Mouse (Mus musculus): ENCODE measurements around the gene Etl4. TPM values are rescaled to one million over a fixed set of nuclear protein-coding genes. Genes with fewer than 3 reads are reported as not detected.
"Not testable (repeated sequence)": the region's sequence is repeated elsewhere in the genome, so short reads cannot be mapped to it uniquely, and the experiment has no call there.

The Etl4 gene
- total and polyA plus RNA-seq, 3 experiments, result 29.8 to 40.3 (median 36.0) TPM

DNA sequence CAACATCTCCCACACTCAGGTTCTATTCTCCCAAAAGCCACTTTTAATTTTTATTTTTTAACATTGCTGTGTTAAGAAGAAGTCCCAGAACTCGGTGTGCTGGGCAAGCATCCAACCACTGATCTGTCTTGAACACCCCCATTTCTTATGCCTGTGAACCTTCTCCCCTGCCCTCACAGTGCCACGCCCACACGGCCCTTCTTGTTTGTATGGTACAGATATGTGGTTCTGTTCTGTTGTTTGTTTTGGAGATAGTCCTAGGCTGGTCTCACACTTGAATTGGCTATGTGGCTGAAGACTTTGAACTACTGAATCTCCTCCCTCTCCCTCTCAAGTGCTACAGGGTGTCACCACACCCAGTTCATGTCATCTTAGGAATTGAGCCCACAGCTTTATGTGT lies 748.3 kb downstream of the Etl4 start:
- H3K9ac ChIP-seq (ENCODE audit: low read depth, low read length), result no peak overlapping the region
- no peaks in the 10 kb centered on the region for H3K36me3 ChIP-seq (ENCODE audit: control insufficient read depth, insufficient read depth, low read length)
- H3K79me2 ChIP-seq (replicated peaks; ENCODE audit: control insufficient read depth, insufficient read depth, low read length), result no peaks in the 10 kb centered on the region; the same call in 1 of the 2 replicates
- H3K4me1 ChIP-seq (ENCODE audit: control insufficient read depth, insufficient read depth, low read length), result peaks cover 2% of the 10 kb centered on the region; the same call in 1 of the 2 replicates
- no peaks in the 10 kb centered on the region for H3K27me3 ChIP-seq (ENCODE audit: control insufficient read depth, insufficient read depth, low read length)
- TF ChIP-seq EP300 (IDR thresholded peaks at IDR 0.05; ENCODE audit: insufficient read depth, low read depth, low read length), result no peak
- no peak for TF ChIP-seq CTCF (IDR thresholded peaks at IDR 0.05)
- no peak for TF ChIP-seq POLR2A (IDR thresholded peaks at IDR 0.05; ENCODE audit: insufficient read depth, low read depth, low read length)
- no peak for DNase-seq
- 52% methylated on average over 3 of the region's 3 CpGs for WGBS
- no peak overlapping the region for H3K4me3 ChIP-seq
- no peak overlapping the region for H3K27ac ChIP-seq
- intact Hi-C loops (cut with DNase I), result no loop called here

DNA sequence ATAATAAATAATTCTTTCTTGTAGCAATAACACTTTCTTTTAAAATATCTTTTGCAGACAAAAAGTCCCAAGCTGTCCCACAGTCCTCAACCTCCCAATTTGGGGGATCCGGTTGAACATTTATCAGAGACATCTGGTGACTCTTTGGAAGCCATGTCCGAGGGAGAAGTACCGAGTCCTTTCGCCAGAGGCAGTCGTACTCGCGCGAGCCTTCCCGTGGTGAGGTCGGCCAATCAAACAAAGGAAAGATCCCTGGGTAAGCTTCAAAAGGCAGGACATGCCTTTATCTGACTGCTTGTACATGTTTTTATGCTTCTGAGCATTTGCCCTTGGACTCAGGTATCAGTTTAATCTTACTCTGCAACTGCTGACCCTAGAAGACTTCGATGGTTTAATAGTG lies 752.3 kb downstream of the Etl4 start:
- Histone ChIP-seq H3K4me3 (no peak overlapping the region), H3K79me2 (replicated peaks; ENCODE audit: control insufficient read depth, insufficient read depth, low read length) (no peaks in the 10 kb centered on the region; the same call in 1 of the 2 replicates), H3K36me3 (ENCODE audit: control insufficient read depth, insufficient read depth, low read length) (peaks cover 2% of the 10 kb centered on the region; the same call in 1 of the 2 replicates), H3K27ac (no peak overlapping the region), H3K9ac (ENCODE audit: low read depth, low read length) (no peak overlapping the region), H3K4me1 (ENCODE audit: control insufficient read depth, insufficient read depth, low read length) (peaks cover 3% of the 10 kb centered on the region), H3K27me3 (ENCODE audit: control insufficient read depth, insufficient read depth, low read length) (no peaks in the 10 kb centered on the region)
- no peak for TF ChIP-seq EP300 (IDR thresholded peaks at IDR 0.05; ENCODE audit: insufficient read depth, low read depth, low read length)
- no peak for TF ChIP-seq POLR2A (IDR thresholded peaks at IDR 0.05; ENCODE audit: insufficient read depth, low read depth, low read length)
- no peak for TF ChIP-seq CTCF (IDR thresholded peaks at IDR 0.05)
- intact Hi-C loops (cut with DNase I), result no loop called here
- DNase-seq, result no peak
- 96% methylated on average over 11 of the region's 11 CpGs for WGBS

DNA sequence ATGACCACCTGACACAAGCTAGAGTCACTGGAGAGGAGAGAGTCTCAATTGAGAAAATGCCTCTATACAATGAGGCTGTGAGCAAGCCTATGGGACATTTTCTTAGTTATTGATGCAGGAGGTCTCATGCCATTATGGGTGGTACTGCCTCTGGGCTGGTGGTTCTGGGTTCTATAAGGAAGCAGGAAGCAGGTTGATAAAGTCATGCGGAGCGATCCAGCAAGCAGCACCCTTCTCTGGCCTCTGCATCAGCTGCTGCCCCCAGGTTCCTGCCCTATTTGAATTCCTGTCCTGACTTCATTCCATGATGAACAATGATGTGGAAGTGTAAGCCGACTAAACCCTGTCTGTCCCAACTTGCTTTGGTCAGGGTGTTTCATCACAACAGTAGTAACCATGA lies 753.1 kb downstream of the Etl4 start:
- Histone ChIP-seq H3K36me3 (ENCODE audit: control insufficient read depth, insufficient read depth, low read length) (peaks cover 2% of the 10 kb centered on the region; the same call in 1 of the 2 replicates), H3K4me1 (ENCODE audit: control insufficient read depth, insufficient read depth, low read length) (peaks cover 3% of the 10 kb centered on the region), H3K79me2 (replicated peaks; ENCODE audit: control insufficient read depth, insufficient read depth, low read length) (no peaks in the 10 kb centered on the region; the same call in 1 of the 2 replicates), H3K4me3 (no peak overlapping the region), H3K27ac (no peak overlapping the region), H3K27me3 (ENCODE audit: control insufficient read depth, insufficient read depth, low read length) (no peaks in the 10 kb centered on the region), H3K9ac (ENCODE audit: low read depth, low read length) (no peak overlapping the region)
- TF ChIP-seq CTCF (IDR thresholded peaks at IDR 0.05), result no peak
- TF ChIP-seq EP300 (IDR thresholded peaks at IDR 0.05; ENCODE audit: insufficient read depth, low read depth, low read length), result no peak
- no peak for TF ChIP-seq POLR2A (IDR thresholded peaks at IDR 0.05; ENCODE audit: insufficient read depth, low read depth, low read length)
- intact Hi-C loops (cut with DNase I), result no loop called here
- WGBS, result 61% methylated on average over 3 of the region's 3 CpGs
- no peak for DNase-seq

DNA sequence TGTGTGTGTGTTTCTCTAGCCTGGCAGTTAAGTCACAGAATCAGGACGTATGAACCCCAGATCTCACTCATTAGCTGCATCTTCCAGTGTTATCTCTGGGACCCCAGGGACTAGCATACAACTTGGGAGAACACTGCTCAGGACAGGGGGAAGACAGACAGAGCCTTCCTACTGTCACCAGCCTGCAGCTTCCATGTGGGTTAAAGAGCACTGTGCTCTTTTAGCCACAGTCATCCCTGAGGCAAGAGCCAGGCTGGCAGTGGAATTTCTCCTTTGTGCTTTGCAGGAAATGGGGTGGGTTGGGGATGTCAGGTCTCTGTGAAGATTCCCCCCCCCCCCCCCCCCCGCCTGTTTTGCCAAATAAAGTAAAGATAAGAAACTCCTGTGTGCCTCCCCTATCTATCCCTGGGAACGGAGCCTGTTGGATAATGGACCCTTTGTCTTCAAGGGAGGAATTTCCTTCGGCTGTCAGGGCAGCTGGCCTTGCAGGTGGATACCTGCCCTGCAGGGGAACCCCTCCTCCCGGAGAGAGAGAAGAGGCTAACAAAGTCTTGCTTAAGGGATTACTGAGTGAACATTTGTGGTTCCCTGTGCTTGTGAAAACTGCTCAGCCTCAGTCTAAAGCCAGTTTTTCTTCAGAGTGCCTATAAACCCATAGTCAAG lies 755.9 kb downstream of the Etl4 start:
- TF ChIP-seq POLR2A (IDR thresholded peaks at IDR 0.05; ENCODE audit: insufficient read depth, low read depth, low read length) (no peak), CTCF (IDR thresholded peaks at IDR 0.05) (no peak), EP300 (IDR thresholded peaks at IDR 0.05; ENCODE audit: insufficient read depth, low read depth, low read length) (no peak)
- Histone ChIP-seq H3K9ac (ENCODE audit: low read depth, low read length) (no peak overlapping the region), H3K27ac (no peak overlapping the region), H3K79me2 (replicated peaks; ENCODE audit: control insufficient read depth, insufficient read depth, low read length) (no peaks in the 10 kb centered on the region), H3K4me3 (no peak overlapping the region), H3K36me3 (ENCODE audit: control insufficient read depth, insufficient read depth, low read length) (peaks cover 2% of the 10 kb centered on the region; the same call in 1 of the 2 replicates), H3K4me1 (ENCODE audit: control insufficient read depth, insufficient read depth, low read length) (peaks cover 2% of the 10 kb centered on the region), H3K27me3 (ENCODE audit: control insufficient read depth, insufficient read depth, low read length) (no peaks in the 10 kb centered on the region)
- 34% methylated on average over 5 of the region's 5 CpGs for WGBS
- DNase-seq, result no peak
- intact Hi-C loops (cut with DNase I), result loop anchor here (5.0 kb wide), 1 partner anchor 138 kb away; no protein-coding TSS in a partner anchor

DNA sequence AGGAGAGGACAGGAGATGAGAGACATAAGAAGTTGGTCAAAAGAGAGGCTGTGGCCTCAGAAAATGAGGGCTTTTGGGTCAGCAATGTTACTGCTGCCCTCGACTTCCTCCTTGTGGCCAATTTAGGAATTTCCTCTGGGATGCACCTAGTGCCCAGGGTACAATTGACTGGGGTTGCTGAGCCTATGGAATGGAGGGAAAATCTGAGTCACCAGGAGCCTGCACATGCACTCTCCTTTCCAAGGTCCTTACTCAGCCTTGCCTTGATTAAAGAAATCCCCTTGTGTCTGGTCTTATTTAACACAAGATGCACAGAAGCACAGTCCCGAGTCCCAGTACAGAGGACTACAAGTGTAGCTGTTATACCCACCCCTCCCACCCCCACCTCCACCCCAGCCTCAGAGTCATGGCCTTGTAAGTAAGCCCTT lies 756.5 kb downstream of the Etl4 start:
- no peaks in the 10 kb centered on the region for H3K27me3 ChIP-seq (ENCODE audit: control insufficient read depth, insufficient read depth, low read length)
- peaks cover 2% of the 10 kb centered on the region; the same call in 1 of the 2 replicates for H3K36me3 ChIP-seq (ENCODE audit: control insufficient read depth, insufficient read depth, low read length)
- no peak overlapping the region for H3K4me3 ChIP-seq
- WGBS, result 45% methylated on average over 2 of the region's 2 CpGs
- peak; percentile 11 to 32 for DNase-seq
- TF ChIP-seq CTCF (IDR thresholded peaks at IDR 0.05) (peak; percentile 85), POLR2A (IDR thresholded peaks at IDR 0.05; ENCODE audit: insufficient read depth, low read depth, low read length) (no peak)
- no peak overlapping the region for H3K27ac ChIP-seq
- H3K9ac ChIP-seq (ENCODE audit: low read depth, low read length), result no peak overlapping the region
- peaks cover 2% of the 10 kb centered on the region for H3K4me1 ChIP-seq (ENCODE audit: control insufficient read depth, insufficient read depth, low read length)
- intact Hi-C loops (cut with DNase I), result loop anchor here (5.0 kb wide), 1 partner anchor 139 kb away; no protein-coding TSS in a partner anchor
- no peaks in the 10 kb centered on the region for H3K79me2 ChIP-seq (replicated peaks; ENCODE audit: control insufficient read depth, insufficient read depth, low read length)

DNA sequence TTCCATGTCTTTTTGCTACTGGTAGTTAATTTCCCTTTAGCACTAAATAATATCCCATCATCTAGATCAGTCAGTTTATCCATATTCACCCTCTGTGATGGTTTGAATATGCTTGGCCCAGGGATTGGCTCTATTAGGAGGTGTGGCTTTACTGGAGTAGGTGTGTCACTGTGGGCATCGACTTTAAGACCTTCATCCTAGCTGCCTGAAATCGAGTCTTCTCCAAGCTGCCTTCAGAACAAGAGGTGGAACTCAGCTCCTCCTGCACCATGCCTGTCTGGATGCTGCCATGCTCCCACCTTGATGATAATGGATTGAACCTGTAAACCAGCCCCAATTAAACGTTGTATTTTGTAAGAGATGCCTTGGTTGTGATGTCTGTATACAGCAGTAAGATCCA lies 758.3 kb downstream of the Etl4 start:
- no peak overlapping the region for H3K4me3 ChIP-seq
- H3K36me3 ChIP-seq (ENCODE audit: control insufficient read depth, insufficient read depth, low read length), result peaks cover 2% of the 10 kb centered on the region; the same call in 1 of the 2 replicates
- 85% methylated on average over 3 of the region's 3 CpGs for WGBS
- no peak overlapping the region for H3K27ac ChIP-seq
- no peaks in the 10 kb centered on the region for H3K79me2 ChIP-seq (replicated peaks; ENCODE audit: control insufficient read depth, insufficient read depth, low read length)
- H3K27me3 ChIP-seq (ENCODE audit: control insufficient read depth, insufficient read depth, low read length), result no peaks in the 10 kb centered on the region
- intact Hi-C loops (cut with DNase I), result loop anchor here (5.0 kb wide), 1 partner anchor 141 kb away; no protein-coding TSS in a partner anchor
- no peak overlapping the region for H3K9ac ChIP-seq (ENCODE audit: low read depth, low read length)
- H3K4me1 ChIP-seq (ENCODE audit: control insufficient read depth, insufficient read depth, low read length), result peaks cover 2% of the 10 kb centered on the region
- TF ChIP-seq CTCF (IDR thresholded peaks at IDR 0.05) (no peak), POLR2A (IDR thresholded peaks at IDR 0.05; ENCODE audit: insufficient read depth, low read depth, low read length) (no peak)
- DNase-seq, result no peak

DNA sequence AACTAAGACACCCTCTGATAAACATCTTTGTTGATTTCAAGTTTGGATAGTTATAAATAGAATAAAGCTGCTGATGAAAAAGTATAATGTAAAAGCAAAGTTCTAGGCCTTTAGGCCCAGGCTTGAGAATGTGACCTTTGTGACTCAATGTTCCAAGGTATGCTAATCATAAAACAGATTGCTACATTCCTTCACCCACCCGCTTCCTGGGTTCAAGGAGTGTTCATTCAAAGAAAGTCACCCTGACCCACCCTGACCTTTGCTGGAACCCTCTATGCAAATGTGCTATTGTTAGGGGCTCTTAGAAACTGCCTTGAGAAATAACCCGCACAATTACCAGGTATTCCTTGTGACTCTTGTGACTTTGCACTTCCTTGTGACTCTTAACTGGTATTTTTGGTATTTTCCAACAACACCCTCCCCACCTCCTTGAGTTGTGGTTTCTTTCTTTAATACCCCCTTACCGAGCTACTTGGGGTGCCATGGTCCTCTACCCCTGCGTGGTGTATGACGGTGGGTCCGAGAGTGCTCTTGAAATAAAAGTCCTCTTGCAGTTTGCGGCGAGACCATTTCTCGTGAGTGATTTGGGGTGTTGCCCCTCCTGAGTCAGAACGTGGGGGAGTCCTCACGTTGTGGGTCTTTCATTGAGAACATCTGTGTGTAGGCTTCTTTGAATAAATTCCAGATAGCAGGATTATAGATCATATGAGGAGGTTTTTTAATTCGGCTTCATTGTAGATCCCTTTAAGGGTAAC lies 758.9 kb downstream of the Etl4 start:
- DNase-seq; H3K79me2 ChIP-seq (replicated peaks; ENCODE audit: control insufficient read depth, insufficient read depth, low read length); H3K36me3 ChIP-seq (ENCODE audit: control insufficient read depth, insufficient read depth, low read length); H3K27me3 ChIP-seq (ENCODE audit: control insufficient read depth, insufficient read depth, low read length); H3K9ac ChIP-seq (ENCODE audit: low read depth, low read length); H3K4me1 ChIP-seq (ENCODE audit: control insufficient read depth, insufficient read depth, low read length); H3K27ac ChIP-seq; H3K4me3 ChIP-seq: not testable (repeated sequence)
- intact Hi-C loops (cut with DNase I), result loop anchor here (5.0 kb wide), 1 partner anchor 141 kb away; no protein-coding TSS in a partner anchor
- 89% methylated on average over 12 of the region's 12 CpGs for WGBS

Data from heart, adult 2 months (tissue).